Mouse (Mus musculus) heart, embryonic 12.5 days (tissue): ENCODE results near the gene Btn2a2. TPM values are rescaled to one million over a fixed set of nuclear protein-coding genes. Genes with fewer than 3 reads are reported as not detected.
A peak's percentile ranks its signal among the peaks of the same experiment; 100 is the strongest.

ENCODE experiments used
- ATAC-seq: fragments of 200-750 bp; cut with Nextera tagmentation; 2 replicates; pipeline ENCODE4 v1.8.0; 2017; ENCODE audit warnings: moderate TSS enrichment, moderate library complexity; ENCODE audit not compliant: insufficient number of reproducible peaks, low FRiP score
- H3K27ac ChIP-seq: fragments of 300-500 bp; sonication (generic); 2 replicates; pipeline ENCODE4 v1.5.1; 2016; ENCODE audit warnings: mild to moderate bottlenecking, moderate library complexity; ENCODE audit not compliant: poor library complexity, severe bottlenecking
- H3K27me3 ChIP-seq: fragments of 300-500 bp; sonication (generic); replicated peaks from 2 replicates; pipeline ENCODE4 v1.6.1; 2016; ENCODE audit warnings: mild to moderate bottlenecking, moderate library complexity
- H3K36me3 ChIP-seq: fragments of 300-500 bp; sonication (generic); 2 replicates; pipeline ENCODE4 v1.6.1; 2016; ENCODE audit warnings: mild to moderate bottlenecking, moderate library complexity
- H3K4me1 ChIP-seq: fragments of 300-500 bp; sonication (generic); replicated peaks from 2 replicates; pipeline ENCODE4 v1.6.1; 2016; ENCODE audit warnings: mild to moderate bottlenecking
- H3K4me2 ChIP-seq: fragments of 300-500 bp; sonication (generic); 2 replicates; pipeline ENCODE4 v1.6.1; 2016; ENCODE audit warnings: mild to moderate bottlenecking, moderate library complexity
- H3K4me3 ChIP-seq: fragments of 300-500 bp; sonication (generic); 2 replicates; pipeline ENCODE4 v1.5.1; 2016; ENCODE audit warnings: mild to moderate bottlenecking
- H3K9ac ChIP-seq: fragments of 300-500 bp; sonication (generic); 2 replicates; pipeline ENCODE4 v1.6.1; 2016; ENCODE audit warnings: mild to moderate bottlenecking, moderate library complexity
- H3K9me3 ChIP-seq: fragments of 300-500 bp; sonication (generic); replicated peaks from 2 replicates; pipeline ENCODE4 v1.6.1; 2016; ENCODE audit warnings: mild to moderate bottlenecking, moderate library complexity
- WGBS: fragments of 180-500 bp; shearing (Covaris S2); methylation state at CpG from one replicate; pipeline ENCODE4 v1.1.7; 2016; 5-methylcytosine and 5-hydroxymethylcytosine counted together
- polyA plus RNA-seq: library from polyadenylated mRNA; unstranded; fragments of >200 nt; fragmentation: Nextera tagmentation; extraction: Ambion mirVana; gene quantifications from 2 replicates; pipeline ENCODE4 v1.2.1, GENCODE M21; 2016

Btn2a2 gene
- polyA plus RNA-seq, 1 experiment from 2014 or later = 0.45 TPM

DNA sequence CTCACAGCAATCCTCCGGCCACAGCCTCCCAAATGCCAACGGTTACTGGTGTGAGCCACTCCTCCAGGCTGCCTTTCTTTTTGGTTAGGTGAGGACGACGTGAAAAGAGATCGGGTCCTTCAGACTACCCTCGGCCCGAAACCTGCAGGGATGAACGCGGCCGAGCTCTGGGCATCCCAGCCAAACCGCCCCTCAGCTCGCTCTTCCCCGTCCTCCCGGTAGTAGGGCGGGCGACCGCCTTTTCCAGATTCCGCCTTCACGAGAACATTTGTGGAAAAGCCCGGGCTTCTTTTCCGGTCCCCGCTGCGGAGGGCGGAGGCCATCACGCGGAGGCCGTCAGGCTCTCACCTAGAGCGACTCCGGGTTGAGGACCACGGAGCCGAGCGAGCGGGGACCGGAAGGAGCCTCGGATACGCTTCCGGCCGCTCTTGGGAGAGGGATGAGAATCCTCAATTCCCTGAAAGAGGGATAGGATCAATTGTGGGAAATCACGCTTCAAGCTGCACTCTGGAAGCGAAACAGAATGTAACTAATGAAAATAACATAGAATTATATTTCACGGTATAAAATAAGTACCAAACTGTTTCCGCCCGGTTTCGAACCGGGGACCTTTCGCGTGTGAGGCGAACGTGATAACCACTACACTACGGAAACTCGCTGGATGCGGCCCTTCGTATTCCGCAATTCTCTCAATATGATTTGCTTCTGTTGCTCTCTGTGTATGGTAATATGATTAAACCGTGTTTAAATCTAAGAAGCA lies 42.9 kb downstream of the Btn2a2 start:
- H3K27me3 ChIP-seq = no peaks in the 10 kb centered on the region
- no peaks in the 10 kb centered on the region for H3K36me3 ChIP-seq
- no peaks in the 10 kb centered on the region for H3K9me3 ChIP-seq
- H3K9ac ChIP-seq = peak overlapping the region; percentile 79
- WGBS = under 1% methylated on average over 55 of the region's 55 CpGs
- H3K4me3 ChIP-seq = peak overlapping the region; percentile 66
- peak overlapping the region; percentile 95 for H3K27ac ChIP-seq
- H3K4me2 ChIP-seq = peak overlapping the region; percentile 84
- peak; percentile 88 for ATAC-seq
- H3K4me1 ChIP-seq = peaks cover 11% of the 10 kb centered on the region; the same call in 1 of the 2 replicates

- no peak for ATAC-seq
- H3K27ac ChIP-seq = peak overlapping the region; percentile 95
- peaks cover 11% of the 10 kb centered on the region; the same call in 1 of the 2 replicates for H3K4me1 ChIP-seq
- 3% methylated on average over 10 of the region's 10 CpGs for WGBS
- peak overlapping the region; percentile 66 for H3K4me3 ChIP-seq
- no peaks in the 10 kb centered on the region for H3K27me3 ChIP-seq
- H3K36me3 ChIP-seq = no peaks in the 10 kb centered on the region
- peak overlapping the region; percentile 79 for H3K9ac ChIP-seq
- no peaks in the 10 kb centered on the region for H3K9me3 ChIP-seq
- peak overlapping the region; percentile 84 for H3K4me2 ChIP-seq
These were observed 43.5 kb downstream of the Btn2a2 start for GRCm38 (mm10) chr13:23445156-23445555.

GRCm38 (mm10) chr13:23444451-23444850 lies 44.2 kb downstream of the Btn2a2 start:
- Histone ChIP-seq H3K27me3 (no peaks in the 10 kb centered on the region), H3K9me3 (no peaks in the 10 kb centered on the region), H3K36me3 (no peaks in the 10 kb centered on the region), H3K9ac (no peak overlapping the region; the same call in 1 of the 2 replicates), H3K4me3 (0 out of 2 replicates have a peak overlapping the region, but pooled peaks have one; percentile 5), H3K4me2 (peak overlapping the region; percentile 34), H3K4me1 (peaks cover 11% of the 10 kb centered on the region; the same call in 1 of the 2 replicates), H3K27ac (no peak overlapping the region)
- no peak for ATAC-seq
- 64% methylated on average over 5 of the region's 5 CpGs for WGBS

DNA sequence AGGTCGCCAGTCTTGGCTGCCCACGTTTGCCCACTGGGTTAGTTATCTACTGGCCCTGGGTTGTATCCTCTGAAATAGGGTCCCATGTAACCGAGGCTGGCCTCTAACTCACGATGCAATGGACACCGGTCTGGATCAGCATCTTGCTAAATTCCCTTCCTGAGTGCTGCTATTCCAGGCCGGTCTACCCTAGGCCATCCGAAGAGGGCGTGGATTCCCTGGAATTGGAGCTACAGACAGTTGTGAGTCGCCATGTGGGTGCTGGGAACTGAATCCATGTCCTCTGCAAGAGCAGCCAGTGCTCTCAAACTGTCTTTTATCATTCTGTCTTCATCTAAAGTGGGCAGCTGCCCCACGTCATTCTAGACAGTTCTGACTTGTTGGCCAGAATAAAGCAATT lies 48.8 kb downstream of the Btn2a2 start:
- WGBS = 64% methylated on average over 10 of the region's 10 CpGs
- no peak for ATAC-seq

DNA sequence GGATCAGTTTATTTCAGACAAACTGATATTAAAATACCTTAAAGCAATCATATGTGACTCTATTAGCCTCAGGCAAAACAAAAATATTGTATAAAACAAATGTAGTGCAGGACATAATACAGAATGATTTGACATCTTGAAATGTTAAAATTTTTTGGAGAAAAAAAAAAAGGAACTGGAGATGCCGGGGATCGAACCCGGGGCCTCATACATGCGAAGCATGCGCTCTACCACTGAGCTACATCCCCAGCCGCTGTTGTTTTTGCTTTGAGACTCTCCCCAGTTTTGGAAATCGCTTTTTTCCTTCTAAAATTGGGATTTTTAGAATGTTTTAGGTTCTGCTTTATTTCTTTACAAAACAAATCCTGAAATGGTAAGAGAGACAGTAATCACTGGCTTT lies 50.1 kb downstream of the Btn2a2 start:
- Histone ChIP-seq H3K4me1 (0 out of 2 replicates have a peak, but pooled peaks cover 7% of the 10 kb centered on the region), H3K4me3 (peak overlapping the region; percentile 74), H3K9ac (no peak overlapping the region), H3K9me3 (no peaks in the 10 kb centered on the region), H3K27ac (no peak overlapping the region), H3K4me2 (peak overlapping the region; percentile 78; the same call in 1 of the 2 replicates), H3K27me3 (no peaks in the 10 kb centered on the region), H3K36me3 (no peaks in the 10 kb centered on the region)
- no peak for ATAC-seq
- WGBS = under 1% methylated on average over 7 of the region's 7 CpGs

More for the DNA sequence above, 48.8 kb downstream of the Btn2a2 start:
- Histone ChIP-seq H3K4me2 (no peak overlapping the region), H3K4me1 (peaks cover 7% of the 10 kb centered on the region; the same call in 1 of the 2 replicates), H3K36me3 (no peaks in the 10 kb centered on the region), H3K27me3 (no peaks in the 10 kb centered on the region), H3K4me3 (no peak overlapping the region), H3K9me3 (no peaks in the 10 kb centered on the region), H3K27ac (no peak overlapping the region), H3K9ac (no peak overlapping the region)

GRCm38 (mm10) chr13:23437908-23438307 lies 50.7 kb downstream of the Btn2a2 start:
- peak overlapping the region; percentile 78 for H3K4me2 ChIP-seq
- H3K4me1 ChIP-seq = 0 out of 2 replicates have a peak, but pooled peaks cover 9% of the 10 kb centered on the region
- H3K4me3 ChIP-seq = peak overlapping the region; percentile 74
- WGBS = 0% methylated on average over 17 of the region's 17 CpGs
- no peaks in the 10 kb centered on the region for H3K9me3 ChIP-seq
- H3K36me3 ChIP-seq = no peaks in the 10 kb centered on the region
- peak; percentile 87 for ATAC-seq
- no peaks in the 10 kb centered on the region for H3K27me3 ChIP-seq
- H3K27ac ChIP-seq = peak overlapping the region; percentile 84; the same call in 1 of the 2 replicates
- peak overlapping the region; percentile 75 for H3K9ac ChIP-seq

- H3K9ac ChIP-seq = peak overlapping the region; percentile 75
- H3K9me3 ChIP-seq = no peaks in the 10 kb centered on the region
- WGBS = under 1% methylated on average over 32 of the region's 32 CpGs
- peak; percentile 7; the same call in 1 of the 2 replicates for ATAC-seq
- no peaks in the 10 kb centered on the region for H3K27me3 ChIP-seq
- H3K4me1 ChIP-seq = 0 out of 2 replicates have a peak, but pooled peaks cover 7% of the 10 kb centered on the region
- no peaks in the 10 kb centered on the region for H3K36me3 ChIP-seq
- peak overlapping the region; percentile 74 for H3K4me3 ChIP-seq
- peak overlapping the region; percentile 78 for H3K4me2 ChIP-seq
- peak overlapping the region; percentile 84 for H3K27ac ChIP-seq
These were observed 51.5 kb downstream of the Btn2a2 start for GRCm38 (mm10) chr13:23436861-23437822.

DNA sequence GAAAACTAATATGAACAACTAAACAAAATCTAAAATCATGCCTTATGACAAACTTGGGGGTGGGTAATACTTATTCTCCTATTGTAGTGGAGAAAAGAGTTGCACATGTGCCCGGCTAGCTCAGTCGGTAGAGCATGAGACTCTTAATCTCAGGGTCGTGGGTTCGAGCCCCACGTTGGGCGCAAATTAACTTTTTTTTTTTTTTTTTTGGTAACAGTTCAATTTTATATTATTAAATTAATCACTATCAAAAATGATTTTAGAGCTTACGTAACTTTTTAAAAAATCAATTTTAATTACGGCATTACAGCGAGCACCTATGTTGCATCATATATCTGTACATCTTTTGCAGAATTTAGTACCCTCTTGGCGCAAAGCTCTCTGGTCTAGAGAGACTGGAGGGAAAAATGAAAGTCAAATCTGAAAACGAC lies 52.4 kb downstream of the Btn2a2 start:
- Histone ChIP-seq H3K4me2 (peak overlapping the region; percentile 72), H3K9me3 (no peaks in the 10 kb centered on the region), H3K27me3 (no peaks in the 10 kb centered on the region), H3K36me3 (no peaks in the 10 kb centered on the region), H3K4me1 (0 out of 2 replicates have a peak, but pooled peaks cover 7% of the 10 kb centered on the region), H3K9ac (no peak overlapping the region), H3K4me3 (peak overlapping the region; percentile 58), H3K27ac (no peak overlapping the region)
- no peak for ATAC-seq
- WGBS = under 1% methylated on average over 11 of the region's 11 CpGs

DNA sequence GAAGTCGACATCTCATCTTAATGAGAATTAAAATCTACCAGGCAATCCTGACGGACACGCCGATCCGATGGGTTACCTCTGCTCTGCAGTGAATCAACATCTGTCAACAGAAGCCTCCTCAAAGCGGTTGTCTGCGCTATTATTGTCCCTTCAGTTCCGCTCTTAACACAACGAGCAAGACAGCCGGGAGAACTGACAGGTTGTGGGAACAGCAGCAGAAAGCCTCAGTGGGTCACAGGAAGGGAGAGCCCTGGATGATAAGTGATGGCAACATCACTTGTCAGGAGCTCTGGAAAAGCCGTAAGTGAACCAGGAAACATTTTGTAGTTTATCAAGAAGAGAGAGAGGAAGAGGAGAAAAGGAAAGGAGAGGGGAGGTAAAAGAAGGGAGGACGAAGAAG lies 53.0 kb downstream of the Btn2a2 start:
- Histone ChIP-seq H3K4me2 (peak overlapping the region; percentile 72), H3K27ac (peak overlapping the region; percentile 29; the same call in 1 of the 2 replicates), H3K4me3 (peak overlapping the region; percentile 58), H3K36me3 (no peaks in the 10 kb centered on the region), H3K27me3 (no peaks in the 10 kb centered on the region), H3K9ac (peak overlapping the region; percentile 60), H3K9me3 (no peaks in the 10 kb centered on the region), H3K4me1 (0 out of 2 replicates have a peak, but pooled peaks cover 7% of the 10 kb centered on the region)
- no peak for ATAC-seq
- WGBS = 0% methylated on average over 12 of the region's 12 CpGs

- Histone ChIP-seq H3K4me3 (peak overlapping the region; percentile 58), H3K27me3 (no peaks in the 10 kb centered on the region), H3K9me3 (no peaks in the 10 kb centered on the region), H3K4me2 (peak overlapping the region; percentile 72), H3K36me3 (no peaks in the 10 kb centered on the region), H3K27ac (no peak overlapping the region), H3K9ac (peak overlapping the region; percentile 60), H3K4me1 (0 out of 2 replicates have a peak, but pooled peaks cover 7% of the 10 kb centered on the region)
- no peak for ATAC-seq
- 21% methylated on average over 4 of the region's 4 CpGs for whole genome bisulfite sequencing
These were observed 53.4 kb downstream of the Btn2a2 start for GRCm38 (mm10) chr13:23435241-23435640.
